Mouse (Mus musculus): ENCODE data around the gene Smg5.

- TF ChIP-seq CTCF (IDR thresholded peaks at IDR 0.05; ENCODE audit: low read depth) (no peak), EP300 (IDR thresholded peaks at IDR 0.05; ENCODE audit: low read depth) (no peak)
Observed at GRCm38 (mm10) chr3:88337367-88338020, 1.4 kb downstream of the Smg5 start.
